Mouse (Mus musculus) testis, postnatal 14 days (tissue): ENCODE data around the gene C1rl.
"Not testable (repeated sequence)": the region's sequence is repeated elsewhere in the genome, so short reads cannot be mapped to it uniquely, and the experiment has no call there.

Experiments
- DNase-seq: peaks from one replicate; pipeline ENCODE4 v3.0.0; 2021; ENCODE audit warnings: low spot score

Gene C1rl

GRCm38 (mm10) chr6:124492842-124493561 lies at the start of gene C1rl:
Gene C1rl (plus strand): TSS chr6:124493113.
- DNase-seq, result peak; percentile 77

- DNase-seq, result no peak
These were observed 49.6 kb upstream of the C1rl start for GRCm38 (mm10) chr6:124443338-124443737.

- no peak for DNase-seq
These were observed 46.9 kb upstream of the C1rl start for GRCm38 (mm10) chr6:124446024-124446423.

- no peak for DNase-seq
These were observed 46.5 kb upstream of the C1rl start for GRCm38 (mm10) chr6:124446459-124446858.

- no peak for DNase-seq
These were observed 45.6 kb upstream of the C1rl start for GRCm38 (mm10) chr6:124447356-124447755.

GRCm38 (mm10) chr6:124448186-124448852 lies 44.6 kb upstream of the C1rl start:
- DNase-seq, result no peak

GRCm38 (mm10) chr6:124448959-124449667 lies 43.8 kb upstream of the C1rl start:
- no peak for DNase-seq

GRCm38 (mm10) chr6:124449668-124450383 lies 43.1 kb upstream of the C1rl start:
- DNase-seq, result no peak

- DNase-seq, result no peak
These were observed 40.9 kb upstream of the C1rl start for GRCm38 (mm10) chr6:124451995-124452394.

GRCm38 (mm10) chr6:124453756-124454155 lies 39.2 kb upstream of the C1rl start:
- DNase-seq, result no peak

- DNase-seq, result no peak
These were observed 36.7 kb upstream of the C1rl start for GRCm38 (mm10) chr6:124456243-124456642.

GRCm38 (mm10) chr6:124457827-124458226 lies 35.1 kb upstream of the C1rl start:
- DNase-seq, result no peak

GRCm38 (mm10) chr6:124458505-124458904 lies 34.4 kb upstream of the C1rl start:
- DNase-seq, result no peak

- no peak for DNase-seq
These were observed 33.5 kb upstream of the C1rl start for GRCm38 (mm10) chr6:124459388-124459787.

GRCm38 (mm10) chr6:124463881-124464291 lies 29.0 kb upstream of the C1rl start:
- no peak for DNase-seq

- DNase-seq, result peak; percentile 68
These were observed 28.3 kb upstream of the C1rl start, which contains the start of gene Clstn3 for GRCm38 (mm10) chr6:124464305-124465271. Gene Clstn3 (minus strand): TSS chr6:124464794.

- no peak for DNase-seq
These were observed 27.6 kb upstream of the C1rl start for GRCm38 (mm10) chr6:124465299-124465698.

- DNase-seq, result no peak
These were observed 27.2 kb upstream of the C1rl start for GRCm38 (mm10) chr6:124465729-124466128.

GRCm38 (mm10) chr6:124471121-124471520 lies 21.8 kb upstream of the C1rl start:
- DNase-seq, result peak; percentile 40

GRCm38 (mm10) chr6:124471783-124472638 lies 20.9 kb upstream of the C1rl start:
- not testable (repeated sequence) for DNase-seq
